Mouse (Mus musculus) layer of hippocampus, adult 11-12 months (tissue): ENCODE data around the gene Rack1.
A peak's percentile ranks its signal among the peaks of the same experiment; 100 is the strongest.
"Not testable (repeated sequence)": the region's sequence is repeated elsewhere in the genome, so short reads cannot be mapped to it uniquely, and the experiment has no call there.

Experiments
- DNase-seq: peaks from one replicate; pipeline ENCODE4 v3.0.0; 2022; ENCODE audit warnings: low spot score

Gene Rack1

GRCm38 (mm10) chr11:48819614-48820307 lies 19.6 kb downstream of the Rack1 start:
- DNase-seq, result no peak

- DNase-seq, result no peak
Observed at GRCm38 (mm10) chr11:48820308-48820674, 20.2 kb downstream of the Rack1 start.

GRCm38 (mm10) chr11:48821299-48821698 lies 21.2 kb downstream of the Rack1 start:
- DNase-seq, result not testable (repeated sequence)

- no peak for DNase-seq
Observed at GRCm38 (mm10) chr11:48822768-48823512, 22.8 kb downstream of the Rack1 start.

- DNase-seq, result peak; percentile 44
Observed at GRCm38 (mm10) chr11:48823536-48823972, 23.4 kb downstream of the Rack1 start.

- DNase-seq, result no peak
Observed at GRCm38 (mm10) chr11:48824311-48824830, 24.2 kb downstream of the Rack1 start.

- not testable (repeated sequence) for DNase-seq
Observed at GRCm38 (mm10) chr11:48825979-48826751, 26.0 kb downstream of the Rack1 start, which contains the start of the genes Trim7 and Gm12184. TSS of gene Trim7 (plus strand) at chr11:48826140. TSS of gene Gm12184 (minus strand) at chr11:48826655.

- DNase-seq, result no peak
Observed at GRCm38 (mm10) chr11:48826752-48827096, 26.6 kb downstream of the Rack1 start.

- no peak for DNase-seq
Observed at GRCm38 (mm10) chr11:48827926-48828325, 27.8 kb downstream of the Rack1 start.

- no peak for DNase-seq
Observed at GRCm38 (mm10) chr11:48830279-48830678, 30.1 kb downstream of the Rack1 start.

GRCm38 (mm10) chr11:48831273-48831672 lies 31.1 kb downstream of the Rack1 start:
- no peak for DNase-seq

GRCm38 (mm10) chr11:48833078-48833730 lies 33.1 kb downstream of the Rack1 start:
- no peak for DNase-seq

GRCm38 (mm10) chr11:48833731-48834639 lies 33.9 kb downstream of the Rack1 start:
- DNase-seq, result peak; percentile 92

- no peak for DNase-seq
Observed at GRCm38 (mm10) chr11:48835923-48836322, 35.8 kb downstream of the Rack1 start.

- DNase-seq, result no peak
Observed at GRCm38 (mm10) chr11:48836990-48837309, 36.8 kb downstream of the Rack1 start.

- peak; percentile 43 for DNase-seq
Observed at GRCm38 (mm10) chr11:48837310-48838180, 37.4 kb downstream of the Rack1 start.

- peak; percentile 30 for DNase-seq
Observed at GRCm38 (mm10) chr11:48838181-48838797, 38.2 kb downstream of the Rack1 start.

- no peak for DNase-seq
Observed at GRCm38 (mm10) chr11:48838879-48839680, 38.9 kb downstream of the Rack1 start.

- no peak for DNase-seq
Observed at GRCm38 (mm10) chr11:48840805-48841204, 40.7 kb downstream of the Rack1 start.
